Mouse (Mus musculus): ENCODE results near the gene Ctsz.

- TF ChIP-seq CTCF (IDR thresholded peaks at IDR 0.05; ENCODE audit: control insufficient read depth, insufficient read depth, low read length): no peak
- no peak for TF ChIP-seq POLR2A (IDR thresholded peaks at IDR 0.05; ENCODE audit: borderline replicate concordance, control insufficient read depth, low read depth, low read length)
These were observed 8.1 kb upstream of the Ctsz start for GRCm38 (mm10) chr2:174446905-174447304.
